Mouse (Mus musculus) urinary bladder, postnatal 14 days (tissue): Measurements from ENCODE around the gene Tirap.
"Not testable (repeated sequence)": the region's sequence is repeated elsewhere in the genome, so short reads cannot be mapped to it uniquely, and the experiment has no call there.

ENCODE experiments used
- DNase-seq: peaks from one replicate; pipeline ENCODE4 v3.0.0; 2021; ENCODE audit warnings: low spot score

Tirap gene

DNA sequence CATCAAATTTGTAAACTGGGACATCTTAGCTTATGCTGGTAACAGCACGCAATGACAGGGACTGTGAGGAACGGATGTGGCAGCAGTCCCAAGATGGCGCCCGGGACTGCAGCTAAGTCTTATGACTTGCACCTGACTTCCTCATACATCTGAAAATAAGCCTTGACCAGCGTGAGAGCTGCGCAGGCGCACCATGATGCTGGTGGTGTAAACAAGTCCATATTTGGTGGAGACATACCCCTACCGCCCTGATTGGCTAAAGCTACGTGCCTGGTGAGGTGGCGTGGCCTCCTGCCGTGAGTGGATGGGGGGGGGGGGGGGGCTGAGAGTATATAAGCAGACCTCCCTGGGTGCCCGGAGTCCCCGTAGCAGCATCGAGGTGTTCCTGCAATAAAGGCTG lies 52.8 kb downstream of the Tirap start:
- not testable (repeated sequence) for DNase-seq

DNA sequence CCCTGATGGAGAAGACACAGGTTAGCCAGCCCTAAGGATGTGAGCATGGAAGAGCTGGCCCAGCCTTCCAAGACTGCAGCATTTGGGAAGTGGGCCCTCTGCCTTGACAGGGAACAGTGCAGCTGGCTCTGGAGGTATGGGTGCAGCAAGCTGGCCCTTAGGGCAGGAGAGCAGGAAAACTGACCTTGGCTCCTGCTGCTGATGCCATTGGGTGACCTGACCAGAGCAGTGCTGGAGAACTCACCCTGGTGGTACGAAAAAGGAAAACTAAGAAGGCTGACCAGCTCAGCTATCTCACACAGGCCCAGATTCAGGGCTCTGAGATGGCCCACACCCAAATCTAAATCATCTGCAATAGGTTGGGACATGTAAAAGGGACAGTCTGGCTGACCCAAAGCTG lies 54.3 kb downstream of the Tirap start:
- DNase-seq: no peak

DNA sequence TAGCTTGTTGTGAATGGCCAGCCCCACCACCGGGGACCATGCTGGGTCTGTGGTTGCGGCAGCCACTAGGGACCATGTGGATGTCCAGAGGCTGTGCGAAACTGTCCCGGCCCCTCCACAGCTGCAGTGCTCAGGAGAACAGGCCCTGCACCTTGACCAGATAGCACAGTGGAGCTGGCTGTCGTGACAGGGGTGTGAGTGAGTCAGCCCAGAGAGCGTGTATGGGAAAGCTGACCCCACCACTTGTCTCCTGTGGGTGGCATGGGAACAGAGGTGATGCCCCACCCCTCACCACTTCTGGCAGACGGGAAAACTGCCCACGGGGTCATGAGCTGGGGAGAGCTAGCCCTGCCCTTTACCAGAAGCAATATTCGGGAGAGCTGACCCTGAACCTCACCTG lies 55.0 kb downstream of the Tirap start:
- DNase-seq: no peak

DNA sequence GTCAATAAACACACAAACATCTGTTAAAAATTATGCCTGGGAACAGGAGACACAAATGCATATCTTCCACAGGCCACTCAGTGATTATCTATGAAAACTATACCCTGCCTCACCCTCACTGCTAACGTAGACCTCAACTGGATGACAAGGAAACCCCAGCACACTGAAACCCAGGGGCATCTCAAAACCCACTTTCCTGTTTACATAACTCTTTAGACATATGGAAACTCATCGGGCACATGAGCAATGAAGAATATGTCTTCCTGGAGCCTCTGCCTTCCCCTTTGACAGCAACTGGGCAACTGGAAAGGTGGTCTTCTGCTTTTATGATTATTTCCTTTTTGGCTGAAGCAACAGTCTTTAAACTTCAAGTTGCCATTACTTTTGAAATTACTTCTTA lies 57.9 kb downstream of the Tirap start:
- DNase-seq: no peak

DNA sequence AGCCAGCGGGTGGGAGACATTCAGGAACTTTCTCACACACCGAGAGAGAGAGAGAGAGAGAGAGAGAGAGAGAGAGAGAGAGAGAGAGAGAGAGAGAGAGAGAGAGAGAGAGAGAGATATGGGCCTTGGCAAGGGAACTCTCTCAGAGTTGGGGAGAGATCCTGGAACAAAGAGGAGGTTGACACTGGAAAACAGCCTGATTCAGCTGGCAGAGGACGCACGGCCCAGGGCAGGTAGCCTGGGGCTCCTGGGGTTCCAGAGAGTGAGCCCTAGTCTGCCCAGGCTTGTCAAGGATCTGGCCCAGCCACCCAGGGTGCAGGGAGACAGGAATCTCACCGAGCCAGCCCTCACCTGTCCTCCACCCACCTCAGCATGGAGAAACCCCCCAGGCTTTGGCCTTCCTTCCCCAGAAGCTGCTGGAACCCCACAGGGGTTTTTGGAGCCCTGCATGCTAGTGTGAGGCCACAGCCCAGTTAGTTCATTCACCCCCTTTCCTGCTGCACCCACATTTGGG lies 60.8 kb downstream of the Tirap start:
- no peak for DNase-seq

DNA sequence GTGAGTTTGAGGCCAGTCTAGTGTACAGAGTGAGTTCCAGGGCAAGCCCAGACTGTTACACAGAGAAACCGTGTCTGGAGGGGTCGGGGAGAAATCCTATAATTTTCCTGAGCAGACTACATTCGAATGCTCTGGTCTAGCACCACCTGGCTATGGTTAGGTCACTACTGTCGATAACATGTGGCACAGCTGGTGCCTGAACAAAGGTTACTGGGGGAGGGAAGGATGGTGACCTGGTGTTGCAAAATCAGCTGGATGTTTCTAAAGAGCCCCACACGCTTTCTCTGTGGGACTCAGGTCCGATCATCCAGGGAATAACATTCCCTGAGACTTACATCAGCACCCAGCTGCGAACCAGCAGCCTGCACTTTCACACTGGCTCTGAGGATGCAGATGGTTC lies 62.1 kb downstream of the Tirap start:
- no peak for DNase-seq

DNA sequence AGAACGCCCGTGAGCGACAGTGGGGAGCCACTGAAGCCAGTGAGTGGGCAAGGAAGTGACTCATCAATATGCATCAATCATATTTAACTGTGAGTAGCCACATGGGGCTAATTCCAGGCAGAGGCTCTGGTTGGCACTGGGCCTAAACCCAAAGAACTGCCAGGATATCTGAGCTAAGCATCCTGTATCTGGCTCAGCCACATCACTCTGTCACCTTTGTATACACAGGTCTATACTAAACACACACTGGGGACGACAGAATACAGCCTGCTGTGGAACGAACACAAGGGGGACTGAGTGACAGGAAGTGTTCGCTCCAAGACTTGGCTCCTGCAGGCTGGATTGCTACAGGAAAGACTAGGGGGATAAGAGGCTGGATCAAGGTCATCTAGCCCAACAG lies 64.5 kb downstream of the Tirap start:
- no peak for DNase-seq
